Mouse (Mus musculus) heart, adult 18-20 months (tissue): Measurements from ENCODE around the gene Ggt1. TPM values are rescaled to one million over a fixed set of nuclear protein-coding genes. Genes with fewer than 3 reads are reported as not detected.
A peak's percentile ranks its signal among the peaks of the same experiment; 100 is the strongest.
"Not testable (repeated sequence)": the region's sequence is repeated elsewhere in the genome, so short reads cannot be mapped to it uniquely, and the experiment has no call there.

Experiments
- DNase-seq, 2 experiments: peaks; one replicate each; pipeline ENCODE4 v3.0.0; 2021 to 2022; ENCODE audit warnings: mixed read lengths in 1 of 2
- total RNA-seq, 2 experiments: library from RNA; stranded (reverse); gene quantifications; 2 replicates each; pipeline ENCODE4 v1.2.3; 2021

Gene Ggt1
- total RNA-seq, 2 experiments from 2014 or later: 0.54 TPM; not detected in 1

DNA sequence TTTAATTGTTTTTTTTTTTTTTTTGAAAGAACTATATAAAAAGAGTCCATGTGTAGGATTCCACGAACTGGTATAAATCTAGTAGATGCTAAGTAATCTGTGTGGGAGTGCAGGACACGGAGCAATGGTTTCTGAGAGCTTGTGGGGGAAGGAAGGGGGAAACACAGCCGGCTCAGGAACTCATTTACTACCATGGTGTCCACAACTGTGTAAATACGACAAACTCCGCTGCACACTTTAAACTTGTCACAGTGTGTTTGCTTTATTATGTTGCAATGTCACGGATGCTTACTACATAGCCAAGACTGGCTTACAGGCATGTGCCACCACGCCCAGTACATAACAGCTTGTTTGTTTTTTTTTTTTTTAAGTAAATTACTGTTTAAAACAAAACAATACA, 11.5 kb upstream of the Ggt1 start:
- DNase-seq: no peak

DNA sequence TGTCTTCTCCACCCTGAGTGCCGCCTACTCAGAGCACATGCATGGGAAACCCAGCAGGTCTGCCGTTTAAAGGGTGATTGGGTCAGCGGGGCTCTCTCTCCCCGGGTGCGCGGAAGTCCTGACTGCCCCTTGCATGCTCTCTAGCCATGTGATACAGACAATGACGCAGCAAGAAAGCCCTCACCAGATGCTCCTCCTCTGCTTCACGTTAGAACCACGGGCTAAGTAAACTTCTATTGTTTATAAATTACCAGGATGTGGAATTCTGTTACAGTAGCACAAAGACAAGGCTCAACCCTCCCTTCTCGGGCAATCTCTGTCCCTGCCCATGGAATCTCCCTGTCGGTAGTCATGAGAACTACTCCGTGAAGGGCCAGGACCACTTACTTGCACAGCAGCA, 10.2 kb upstream of the Ggt1 start:
- DNase-seq: no peak

DNA sequence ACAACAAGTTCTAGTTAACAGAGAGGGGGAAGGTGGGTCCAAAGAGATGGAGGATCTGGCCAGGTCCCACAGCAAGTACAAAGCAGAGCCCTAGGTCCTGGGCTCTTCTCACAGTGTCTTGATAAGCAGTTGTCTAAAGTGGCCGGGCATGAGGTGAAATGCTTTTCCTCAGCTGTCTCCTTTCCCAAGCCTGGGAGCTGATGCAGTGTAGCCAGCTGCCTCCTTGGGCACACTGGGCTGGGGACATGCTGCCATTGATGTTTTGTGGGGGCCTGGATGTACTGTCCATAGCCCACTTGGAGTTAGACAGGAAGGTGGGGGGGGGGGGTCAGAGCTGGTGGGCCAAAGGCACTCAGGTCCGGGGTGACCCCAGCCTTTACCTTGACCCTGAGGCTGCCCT, 9.3 kb upstream of the Ggt1 start:
- no peak for DNase-seq

DNA sequence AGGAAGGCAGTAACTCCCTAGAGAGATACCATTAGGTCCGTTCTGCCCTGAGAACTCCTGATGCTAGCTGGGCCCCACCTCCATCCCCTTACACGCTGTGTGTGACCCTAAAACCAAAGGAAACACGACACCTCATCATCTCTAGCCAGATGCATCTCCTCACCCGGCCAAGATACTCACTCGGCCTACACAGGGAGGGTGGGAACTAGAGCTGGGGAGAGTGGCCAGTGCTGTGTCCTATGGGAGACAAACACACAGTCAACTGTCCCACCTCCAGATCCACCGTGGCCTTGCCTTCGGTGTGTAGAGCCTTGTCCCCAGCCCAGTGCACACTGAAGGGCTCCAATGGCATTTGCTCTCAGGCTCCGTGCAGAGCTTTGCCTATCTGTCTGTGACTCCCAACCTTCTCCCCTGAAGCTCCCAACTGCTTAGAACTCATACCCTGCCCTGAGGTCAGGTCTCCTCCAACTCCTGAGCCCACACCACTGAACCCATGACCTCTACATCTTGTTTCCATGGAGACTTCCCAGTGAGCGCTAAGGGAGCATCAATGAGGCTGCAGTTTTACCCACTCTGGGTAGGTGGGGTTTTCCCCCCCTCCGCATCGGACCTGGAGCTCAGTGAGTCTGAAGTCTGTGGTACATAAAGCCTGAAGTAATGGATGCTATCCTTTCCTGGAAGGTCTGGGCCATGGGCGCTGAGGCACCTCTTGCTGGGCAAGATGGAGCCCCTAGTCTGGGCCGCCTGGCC, 8.5 kb upstream of the Ggt1 start:
- no peak for DNase-seq

DNA sequence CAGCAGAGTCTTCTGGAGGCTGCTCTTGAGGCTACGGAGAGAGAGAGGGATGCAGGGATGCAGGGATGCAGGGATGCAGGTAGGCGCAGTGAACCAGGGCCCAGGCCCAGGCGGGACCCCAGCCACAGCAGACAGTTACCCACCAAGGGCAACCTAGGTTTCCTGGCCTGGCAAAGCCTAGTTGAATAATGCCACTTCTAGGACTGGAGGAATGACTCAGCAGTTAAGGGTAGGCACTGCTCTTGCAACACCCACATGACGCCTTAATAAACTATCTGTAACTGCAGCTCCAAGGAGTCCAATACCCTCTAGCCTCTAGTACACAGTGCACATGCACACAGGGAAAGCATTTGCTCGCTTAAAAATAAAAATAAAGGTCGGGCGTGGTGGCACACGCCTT, 7.3 kb upstream of the Ggt1 start:
- no peak for DNase-seq

DNA sequence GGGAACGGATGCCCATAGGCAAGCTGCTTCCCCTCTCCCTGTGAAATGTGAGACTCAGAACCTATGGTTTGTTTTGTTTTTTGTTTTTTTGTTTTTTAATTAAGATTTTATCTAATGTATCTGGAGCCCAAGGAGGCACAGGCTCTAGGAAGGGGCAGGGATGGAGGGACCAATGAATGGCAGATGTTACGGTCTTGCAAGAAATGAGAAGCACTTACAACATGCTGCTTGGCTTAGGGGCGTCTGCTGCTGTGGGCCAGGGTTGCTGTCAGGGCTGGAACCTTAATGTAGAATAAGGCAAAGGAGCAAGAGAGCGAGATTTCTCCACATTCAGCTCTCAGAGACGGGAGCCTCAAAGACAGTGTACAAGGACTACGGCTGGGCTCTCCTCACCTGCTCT, 5.8 kb upstream of the Ggt1 start:
- DNase-seq: no peak

DNA sequence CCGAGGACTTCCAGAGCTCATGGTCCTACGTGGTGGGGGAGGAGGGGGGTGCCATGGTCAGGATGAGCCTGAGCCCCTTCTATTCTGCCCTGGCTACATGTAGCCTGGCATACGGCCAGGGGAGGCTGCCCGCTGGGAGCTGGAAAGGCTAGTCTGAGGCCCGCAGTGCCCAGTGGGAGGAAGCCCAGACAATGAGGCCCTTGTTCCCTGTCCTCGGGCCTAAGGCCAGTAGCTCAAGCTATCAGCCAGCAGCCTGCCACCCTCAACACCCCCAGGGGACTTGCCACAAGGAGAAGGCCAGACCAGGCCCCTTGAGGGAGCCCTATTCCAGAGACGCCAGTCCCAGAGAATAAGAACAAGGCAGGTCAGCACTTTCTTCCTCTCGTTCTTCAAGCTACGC, 5.4 kb upstream of the Ggt1 start:
- DNase-seq: no peak

DNA sequence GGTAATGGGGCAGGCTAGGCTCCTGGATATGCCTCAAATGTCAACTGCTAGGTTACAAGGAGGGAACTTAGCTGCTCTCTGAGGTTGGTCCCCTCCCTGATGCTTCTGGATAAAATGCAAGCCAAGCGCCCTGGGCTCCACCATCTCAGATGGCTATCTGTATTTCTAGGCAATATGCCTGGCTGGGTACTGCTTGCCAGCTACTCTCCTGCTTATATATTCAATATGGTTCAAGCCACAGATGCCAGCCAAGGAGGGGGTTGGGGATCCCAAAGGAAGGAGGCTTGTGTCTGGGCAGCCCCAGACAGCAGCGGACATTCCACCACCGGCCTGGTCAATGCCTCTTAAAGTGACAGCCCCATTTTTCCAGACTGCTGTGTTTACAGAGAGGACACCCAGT, 2.9 kb upstream of the Ggt1 start:
- DNase-seq: no peak

DNA sequence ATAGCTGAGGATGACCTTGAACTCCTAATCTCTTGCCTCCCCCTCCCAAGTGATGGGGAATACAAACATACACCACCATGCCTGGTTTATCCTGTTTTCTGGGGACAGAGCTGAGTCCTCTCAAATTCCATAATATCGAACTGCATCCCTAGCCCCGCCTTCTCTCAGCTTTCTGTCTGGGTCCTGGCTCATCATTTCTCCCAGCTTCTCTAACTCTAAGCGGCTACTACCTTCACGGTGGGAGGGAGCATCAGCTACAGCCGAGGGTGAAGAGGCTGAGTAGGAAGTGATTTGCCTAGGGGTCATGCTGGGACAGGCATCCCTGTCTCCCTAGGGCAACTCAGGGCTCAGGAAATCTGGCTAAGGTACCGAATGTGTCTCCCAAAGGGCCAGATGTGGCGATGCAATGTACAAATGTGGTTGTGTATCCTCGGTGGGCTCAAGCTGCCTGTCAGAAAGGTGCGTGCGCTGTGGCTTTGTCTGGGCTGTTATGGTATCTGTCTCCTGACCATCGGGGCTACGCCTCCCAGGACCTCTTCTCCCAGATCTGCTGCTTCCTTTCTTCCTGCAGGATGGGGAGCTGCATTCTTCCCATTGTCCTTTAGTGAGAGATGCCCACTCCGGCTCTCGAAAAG, 2.2 kb upstream of the Ggt1 start:
- DNase-seq: no peak

DNA sequence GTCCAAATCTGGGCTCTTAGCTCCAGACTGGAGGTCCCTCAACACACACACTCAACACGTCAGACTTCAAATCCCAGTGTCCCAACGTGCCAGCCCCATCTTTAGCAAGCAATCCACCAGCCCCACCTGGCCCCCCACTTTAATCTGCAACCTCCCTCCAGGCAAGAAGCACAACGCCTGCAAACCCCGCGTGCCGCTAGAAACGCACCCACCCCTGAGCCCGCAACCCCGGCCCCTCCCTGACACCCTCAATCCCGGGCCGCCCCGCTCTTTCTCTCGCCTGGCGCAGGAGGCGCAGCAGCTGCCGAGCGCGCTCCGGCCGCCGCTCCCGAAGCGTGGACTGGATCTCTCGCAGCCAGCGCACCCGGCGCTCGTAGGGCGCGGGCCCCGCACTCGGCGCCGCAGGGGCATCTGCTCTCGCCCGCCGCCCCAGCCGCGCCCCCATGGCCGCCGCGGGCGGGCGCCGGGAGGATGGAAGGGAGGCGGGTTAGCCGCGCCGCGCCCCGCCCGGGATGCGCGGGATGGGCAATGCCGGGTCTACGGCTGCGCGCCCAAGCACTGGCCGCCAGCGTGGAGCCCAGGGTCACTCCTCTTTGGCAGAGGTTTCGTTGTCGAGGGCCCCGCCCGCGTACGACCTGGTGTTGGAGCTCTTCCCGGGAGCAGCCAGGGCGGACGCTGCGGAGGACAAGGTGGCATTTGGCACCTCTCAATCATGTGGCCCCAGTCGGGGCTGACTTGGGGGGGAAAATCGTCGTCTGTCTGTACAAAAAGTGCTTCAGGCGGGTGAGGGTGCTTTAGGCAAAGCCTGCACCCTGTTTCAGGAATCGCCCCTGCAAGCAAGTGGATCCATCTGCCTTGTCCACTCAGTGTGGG, 1.5 kb upstream of the Ggt1 start, which contains the start of gene Lrrc75b:
Gene Lrrc75b, minus strand, starts transcription at position 655 of the 873 bp plus-strand sequence.
- peak; percentile 67 to 76 for DNase-seq

DNA sequence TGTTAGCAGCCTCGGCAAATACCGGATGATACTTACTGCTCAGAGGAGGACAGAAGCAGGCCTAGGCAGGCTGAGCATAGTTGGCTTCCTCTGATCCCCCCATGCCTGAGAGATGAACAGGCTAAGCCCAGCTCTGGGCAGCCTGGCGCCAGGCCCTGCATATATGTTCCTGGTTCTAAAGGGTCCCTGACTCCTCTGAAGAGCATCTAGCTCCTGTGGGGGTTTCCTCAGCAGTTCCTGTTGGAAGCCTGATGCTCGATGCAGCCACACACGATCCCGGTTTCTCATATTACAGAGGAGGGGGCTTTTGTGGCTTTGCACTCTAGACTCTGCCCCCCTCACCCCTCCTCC, 880 bp upstream of the Ggt1 start:
- DNase-seq: no peak

DNA sequence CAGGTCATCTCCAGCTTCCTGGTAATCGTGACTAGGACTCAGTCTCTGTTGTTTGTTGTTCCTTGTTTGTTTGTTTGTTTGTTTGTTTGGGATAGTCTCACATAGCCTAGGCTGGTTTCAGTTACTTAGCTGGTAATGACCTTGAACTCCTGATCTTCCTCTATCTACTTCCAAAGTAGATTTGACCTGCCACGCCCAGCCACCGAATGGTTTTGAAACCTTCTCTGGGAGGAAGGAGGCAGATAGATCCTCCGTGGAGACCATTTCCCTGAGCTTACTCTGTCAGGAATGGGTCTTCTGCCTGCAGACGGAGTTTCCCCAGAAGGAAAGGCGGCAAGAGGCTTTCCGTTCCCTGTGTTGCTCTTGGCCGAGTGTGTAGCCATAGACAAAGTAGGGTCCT, 1.2 kb downstream of the Ggt1 start:
- no peak for DNase-seq

DNA sequence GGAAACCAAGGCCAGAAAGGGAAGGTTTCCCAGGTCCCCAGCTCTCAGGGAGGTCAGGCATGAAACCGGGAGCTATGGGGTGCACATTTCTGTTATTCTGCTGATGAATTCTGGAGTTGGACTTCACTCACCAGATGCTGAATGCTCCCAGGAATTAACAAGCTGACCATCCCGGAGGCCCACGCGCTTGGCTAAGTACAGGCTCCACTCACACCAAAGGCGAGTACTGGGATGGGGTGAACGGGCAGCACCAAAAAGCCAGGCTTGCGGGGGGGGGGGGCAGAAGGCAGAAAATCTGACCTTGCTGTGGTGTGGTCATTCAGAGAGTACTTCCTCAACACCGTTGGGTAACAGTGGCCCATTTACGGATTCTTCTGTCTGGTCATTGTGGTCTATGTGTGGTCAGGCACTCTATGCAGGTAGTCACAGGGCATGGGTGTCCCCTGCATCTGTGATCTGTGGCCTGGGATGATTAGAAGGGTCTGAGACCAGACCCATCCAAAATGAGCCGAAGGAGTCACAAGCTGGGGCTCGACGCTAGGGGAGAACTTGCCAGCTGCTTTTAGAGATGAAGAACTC, 3.4 kb downstream of the Ggt1 start:
- no peak for DNase-seq

DNA sequence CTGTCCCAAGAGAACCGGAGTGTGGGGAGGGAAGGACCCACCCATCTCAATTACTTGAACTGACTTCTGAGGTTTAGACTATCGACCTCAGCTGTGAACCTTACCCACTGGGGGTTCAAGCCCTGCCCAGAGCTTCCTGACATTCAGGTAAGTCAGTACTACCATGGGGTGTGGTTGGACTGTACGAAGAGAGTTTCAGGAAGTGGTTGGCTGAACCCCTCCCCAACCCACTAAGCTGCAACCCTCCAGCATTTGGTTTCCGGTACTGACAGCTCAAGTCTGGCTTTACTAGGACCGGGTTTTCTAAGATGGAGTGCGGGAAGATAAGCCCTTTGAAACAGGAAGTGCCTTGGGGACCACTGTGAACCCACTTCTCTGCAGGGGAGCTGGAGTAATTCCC, 4.0 kb downstream of the Ggt1 start:
- peak in 1 of 2 experiments; percentile 37 for DNase-seq

DNA sequence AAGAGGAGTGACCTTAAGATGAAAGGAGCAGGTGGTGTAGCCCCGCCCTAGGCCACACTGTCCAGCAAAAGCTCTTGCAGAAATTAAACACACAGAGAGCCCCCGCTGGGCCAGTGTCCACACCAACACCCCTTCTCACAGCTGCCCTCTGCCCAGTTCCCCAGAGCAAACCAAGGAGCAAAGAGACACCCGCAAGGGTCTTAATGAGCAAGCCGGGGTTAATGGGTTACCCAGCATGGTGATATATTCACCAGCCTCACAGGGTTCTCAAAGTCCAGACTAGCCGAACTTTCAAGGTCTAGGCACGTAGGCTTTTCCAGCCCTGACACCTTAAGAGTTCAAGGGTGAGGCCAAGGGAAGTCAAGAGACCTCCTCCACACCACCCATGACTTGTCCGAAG, 4.5 kb downstream of the Ggt1 start:
- no peak for DNase-seq

DNA sequence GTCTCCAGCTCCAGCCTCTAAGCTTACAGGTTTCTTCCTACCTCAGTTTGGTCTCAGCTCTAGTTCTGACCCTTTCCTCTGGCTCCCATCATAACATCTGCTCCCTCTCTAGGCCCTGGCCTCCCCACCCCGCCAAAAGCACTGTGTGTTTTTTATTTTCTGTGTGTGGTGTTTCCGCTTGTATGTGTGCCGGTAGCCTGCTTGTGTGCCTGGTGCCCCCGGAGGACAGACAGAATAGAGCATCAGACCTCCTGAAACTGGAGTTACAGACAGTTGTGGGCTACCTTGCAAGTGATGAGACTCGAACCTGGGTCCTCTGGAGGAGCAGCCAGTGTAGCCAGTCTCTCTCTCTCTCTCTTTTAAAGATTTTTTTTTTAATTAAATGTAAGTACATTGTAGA, 4.9 kb downstream of the Ggt1 start:
- DNase-seq: no peak

DNA sequence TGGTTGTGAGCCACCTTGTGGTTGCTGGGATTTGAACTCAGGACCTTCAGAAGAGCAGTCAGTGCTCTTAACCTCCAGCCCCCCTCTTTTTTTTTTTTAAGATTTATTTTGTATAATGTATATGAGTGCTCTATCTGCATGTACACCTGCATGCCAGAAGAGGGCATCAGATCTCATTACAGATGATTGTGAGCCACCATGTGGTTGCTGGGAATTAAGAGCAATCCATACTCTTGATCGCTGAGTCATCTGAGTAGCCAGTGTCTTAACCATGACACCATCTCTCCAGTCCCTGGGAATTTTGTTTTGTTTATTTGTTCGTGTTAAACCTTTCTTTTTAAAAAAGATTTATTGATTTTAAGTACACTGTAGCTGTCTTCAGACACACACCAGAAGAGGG, 5.4 kb downstream of the Ggt1 start:
- not testable (repeated sequence) for DNase-seq

DNA sequence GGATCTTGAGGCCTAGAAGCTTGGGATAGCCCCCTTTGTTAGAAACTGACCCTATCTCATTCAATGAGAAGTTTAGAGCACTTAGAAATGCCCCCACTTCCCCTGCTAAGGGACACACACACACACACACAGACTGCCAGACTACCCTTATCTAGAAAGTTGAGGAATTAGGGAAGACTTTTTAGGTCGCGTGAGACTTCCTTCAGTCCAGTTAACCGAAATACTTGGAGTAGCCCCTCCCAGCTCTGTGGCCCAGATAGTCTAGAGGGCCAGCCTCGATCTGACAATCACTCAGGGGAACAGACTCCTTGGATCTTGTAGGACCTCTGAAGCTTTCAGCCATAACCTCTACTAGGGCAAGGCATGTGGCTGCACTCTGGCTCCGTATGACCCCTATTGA, 6.6 kb downstream of the Ggt1 start:
- DNase-seq: no peak

DNA sequence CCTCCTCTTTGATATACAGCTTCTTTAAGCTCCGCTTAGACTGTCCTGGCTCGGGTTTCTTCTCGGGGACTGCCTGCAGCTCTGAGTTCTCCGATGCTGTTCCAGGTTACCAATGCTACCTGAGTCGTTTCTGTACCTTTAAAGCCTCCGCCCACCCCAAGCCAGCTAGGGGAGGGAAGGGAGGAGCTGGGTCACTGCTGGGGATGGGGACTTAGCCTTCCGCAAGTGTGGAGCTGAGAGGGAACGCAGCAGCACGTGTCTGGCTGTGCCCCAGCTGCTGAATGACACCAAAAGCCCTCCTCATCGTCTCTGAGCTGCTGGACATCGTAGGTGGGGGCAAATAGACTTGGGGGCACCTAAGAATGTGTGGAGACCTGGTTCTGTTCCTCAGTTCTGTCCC, 7.0 kb downstream of the Ggt1 start:
- DNase-seq: no peak

DNA sequence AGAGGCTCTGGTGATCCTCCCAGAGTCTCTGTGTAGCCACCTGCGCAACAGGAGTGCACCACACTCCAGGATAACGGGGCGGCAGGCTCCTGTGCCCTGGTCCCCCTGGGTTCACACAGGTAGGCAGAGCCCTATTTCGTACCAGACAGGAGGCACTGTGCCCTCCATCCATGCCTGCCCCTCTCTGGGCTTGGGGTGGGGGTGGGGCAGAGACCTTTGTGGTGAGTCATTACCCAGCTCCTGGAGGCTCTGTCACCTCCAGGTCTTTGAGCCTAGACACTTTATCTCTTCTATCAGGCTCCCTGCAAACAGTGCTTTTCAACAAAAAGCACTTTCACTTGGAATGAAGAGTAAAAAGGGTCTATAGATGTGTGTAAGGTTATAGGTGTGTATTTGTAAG, 7.4 kb downstream of the Ggt1 start:
- DNase-seq: no peak

DNA sequence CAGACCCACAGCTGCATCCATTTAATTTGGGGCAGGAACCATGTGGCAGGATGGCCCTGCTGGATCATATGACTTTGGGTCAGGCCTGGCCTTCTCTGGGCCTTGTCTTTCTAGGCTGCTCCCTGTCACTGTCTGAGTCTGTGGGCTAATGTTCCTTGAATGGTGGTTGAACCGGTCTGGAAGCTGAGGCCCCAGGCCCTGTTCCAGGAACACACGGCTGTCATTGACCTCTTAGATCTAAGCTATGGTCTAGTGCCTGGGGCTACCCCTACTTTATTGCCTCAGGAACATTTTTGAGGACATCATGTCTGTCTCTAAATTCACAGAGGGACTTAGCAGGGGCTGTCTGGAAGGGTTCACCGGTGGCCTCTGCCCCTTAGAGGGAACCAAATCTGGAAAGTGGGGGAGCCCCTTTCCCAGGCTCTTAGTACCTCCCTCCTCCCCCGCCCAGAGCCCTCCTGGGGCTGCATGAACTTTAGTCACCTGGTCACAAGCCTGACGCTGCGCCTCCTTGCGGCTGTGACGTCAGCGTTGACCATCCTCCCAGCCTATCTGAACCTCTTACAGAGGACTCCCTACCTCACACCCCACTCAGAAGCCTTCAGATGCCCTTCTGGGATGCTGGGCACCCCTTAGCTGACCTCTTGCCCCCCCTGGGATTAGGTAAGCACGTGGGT, 9.7 kb downstream of the Ggt1 start:
- DNase-seq: no peak

DNA sequence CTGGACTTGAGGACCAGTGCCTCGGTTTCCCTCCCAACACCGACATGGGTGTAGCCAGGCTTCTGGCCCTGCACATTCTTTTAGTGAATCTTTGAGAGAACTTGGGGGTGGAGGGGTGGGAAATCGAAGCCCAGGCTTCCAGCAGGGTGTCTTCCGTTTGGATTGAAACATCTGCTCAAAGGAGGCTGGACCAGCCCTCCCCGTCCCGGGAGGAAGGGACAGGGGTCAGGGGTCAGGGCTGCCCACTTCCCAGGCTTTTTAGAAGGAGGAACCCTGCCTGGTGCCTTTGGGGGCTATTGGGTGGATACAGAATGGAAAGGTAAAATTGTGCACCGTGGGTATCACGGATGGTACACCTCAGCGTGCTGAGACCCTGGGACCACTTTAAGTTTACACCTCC, 10.5 kb downstream of the Ggt1 start:
- no peak for DNase-seq
